Mouse (Mus musculus) heart, adult 9 months (tissue): ENCODE measurements around the gene Rrp12.
"Not testable (repeated sequence)": the region's sequence is repeated elsewhere in the genome, so short reads cannot be mapped to it uniquely, and the experiment has no call there.

ENCODE experiments used
- DNase-seq, 2 experiments: peaks; one replicate each; pipeline ENCODE4 v3.0.0; 2022; ENCODE audit warnings: low spot score in 2 of 2

The Rrp12 gene

GRCm38 (mm10) chr19:41847992-41848851 is 47.8 kb downstream of the Rrp12 start, which contains the start of gene Frat2:
Frat2 (minus strand) TSS chr19:41848132.
- DNase-seq = peak; percentile 86 to 88

- DNase-seq = not testable (repeated sequence)
Observed at GRCm38 (mm10) chr19:41847614-41847991, 48.4 kb downstream of the Rrp12 start.

- DNase-seq = peak; percentile 35 to 44
Observed at GRCm38 (mm10) chr19:41847091-41847581, 48.8 kb downstream of the Rrp12 start.

- peak; percentile 20 to 27 for DNase-seq
Observed at GRCm38 (mm10) chr19:41846366-41847090, 49.4 kb downstream of the Rrp12 start.

GRCm38 (mm10) chr19:41844345-41844744 is 51.6 kb downstream of the Rrp12 start:
- no peak for DNase-seq

- DNase-seq = no peak
Observed at GRCm38 (mm10) chr19:41842706-41843105, 53.3 kb downstream of the Rrp12 start.

GRCm38 (mm10) chr19:41842196-41842595 is 53.8 kb downstream of the Rrp12 start:
- DNase-seq = no peak

- no peak for DNase-seq
Observed at GRCm38 (mm10) chr19:41841105-41841750, 54.7 kb downstream of the Rrp12 start.

- no peak for DNase-seq
Observed at GRCm38 (mm10) chr19:41839685-41840084, 56.3 kb downstream of the Rrp12 start.

- no peak for DNase-seq
Observed at GRCm38 (mm10) chr19:41838808-41839207, 57.2 kb downstream of the Rrp12 start.

GRCm38 (mm10) chr19:41837917-41838261 is 58.1 kb downstream of the Rrp12 start:
- no peak for DNase-seq

GRCm38 (mm10) chr19:41837194-41837916 is 58.6 kb downstream of the Rrp12 start:
- no peak for DNase-seq

- DNase-seq = no peak
Observed at GRCm38 (mm10) chr19:41836719-41837118, 59.3 kb downstream of the Rrp12 start.

- DNase-seq = no peak
Observed at GRCm38 (mm10) chr19:41835816-41836215, 60.2 kb downstream of the Rrp12 start.

GRCm38 (mm10) chr19:41835407-41835806 is 60.6 kb downstream of the Rrp12 start:
- no peak for DNase-seq

GRCm38 (mm10) chr19:41832501-41833201 is 63.3 kb downstream of the Rrp12 start:
- DNase-seq = no peak

GRCm38 (mm10) chr19:41831718-41832391 is 64.1 kb downstream of the Rrp12 start:
- DNase-seq = no peak

GRCm38 (mm10) chr19:41831101-41831570 is 64.8 kb downstream of the Rrp12 start:
- DNase-seq = no peak

- peak in 1 of 2 experiments; percentile 30 for DNase-seq
Observed at GRCm38 (mm10) chr19:41830106-41831031, 65.6 kb downstream of the Rrp12 start.
